Mouse (Mus musculus) adipocyte (in vitro differentiated cells): ENCODE measurements at regions not wholly inside any gene's neighbourhood (a gene's known extent, or its start where the extent isn't known, plus 50 kb on each side); places are given as distances from the start of the nearest gene placed in this dataset.
A peak's percentile ranks its signal among the peaks of the same experiment; 100 is the strongest.

Source experiments
- DNase-seq: peaks from one replicate; pipeline ENCODE4 v3.0.0-alpha.2; 2016; ENCODE audit warnings: low spot score

- no peak for DNase-seq
Measured at GRCm38 (mm10) chr14:46221897-46222669, 157.1 kb upstream of the Gm15217 start.

- DNase-seq, result no peak
Measured at GRCm38 (mm10) chr14:46223008-46223407, 156.2 kb upstream of the Gm15217 start.

- DNase-seq, result no peak
Measured at GRCm38 (mm10) chr14:46224421-46224950, 154.7 kb upstream of the Gm15217 start.

- no peak for DNase-seq
Measured at GRCm38 (mm10) chr14:46225851-46226608, 153.2 kb upstream of the Gm15217 start.

- no peak for DNase-seq
Measured at GRCm38 (mm10) chr14:46234040-46234439, 145.2 kb upstream of the Gm15217 start.

- DNase-seq, result no peak
Measured at GRCm38 (mm10) chr14:46234835-46235234, 144.4 kb upstream of the Gm15217 start.

- DNase-seq, result peak; percentile 3
Measured at GRCm38 (mm10) chr14:46240046-46240800, 139.0 kb upstream of the Gm15217 start.

GRCm38 (mm10) chr14:46240896-46241295 lies 138.3 kb upstream of the Gm15217 start:
- no peak for DNase-seq

GRCm38 (mm10) chr14:46247491-46248484 lies 131.4 kb upstream of the Gm15217 start:
- DNase-seq, result no peak

GRCm38 (mm10) chr14:46249141-46249540 lies 130.1 kb upstream of the Gm15217 start:
- DNase-seq, result no peak

GRCm38 (mm10) chr14:46255261-46255660 lies 124.0 kb upstream of the Gm15217 start:
- DNase-seq, result no peak

GRCm38 (mm10) chr14:46256336-46256735 lies 122.9 kb upstream of the Gm15217 start:
- DNase-seq, result no peak

- DNase-seq, result no peak
Measured at GRCm38 (mm10) chr14:46257311-46257710, 121.9 kb upstream of the Gm15217 start.

- no peak for DNase-seq
Measured at GRCm38 (mm10) chr14:46258551-46258950, 120.7 kb upstream of the Gm15217 start.

- DNase-seq, result no peak
Measured at GRCm38 (mm10) chr14:46260291-46260980, 118.8 kb upstream of the Gm15217 start.

GRCm38 (mm10) chr14:46275455-46275854 lies 103.8 kb upstream of the Gm15217 start:
- no peak for DNase-seq

GRCm38 (mm10) chr14:46276926-46277831 lies 102.0 kb upstream of the Gm15217 start:
- DNase-seq, result no peak

GRCm38 (mm10) chr14:46277832-46278611 lies 101.2 kb upstream of the Gm15217 start:
- no peak for DNase-seq

GRCm38 (mm10) chr14:46292398-46292797 lies 86.8 kb upstream of the Gm15217 start:
- peak; percentile 11 for DNase-seq
